Mouse (Mus musculus): ENCODE measurements around the gene Tbc1d14.

Gene Tbc1d14

DNA sequence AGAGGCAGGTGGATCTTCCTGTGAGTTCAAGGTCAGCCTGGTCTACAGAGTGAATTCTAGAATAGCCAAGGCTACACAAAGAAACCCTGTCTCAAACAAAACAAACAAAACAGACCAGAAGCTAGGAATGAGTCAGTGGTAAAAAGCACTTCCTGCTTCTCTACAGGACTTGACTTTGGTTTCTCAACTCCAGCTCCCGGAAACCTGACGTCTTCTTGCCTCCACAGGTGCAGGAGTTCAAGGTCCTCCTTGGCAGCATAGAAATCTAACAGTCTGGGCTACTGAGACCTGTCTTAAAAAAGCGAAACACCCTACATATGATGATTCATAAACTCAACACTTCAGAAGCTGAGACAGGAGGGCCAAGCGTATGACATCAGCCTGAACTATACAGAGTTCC lies 39.2 kb downstream of the Tbc1d14 start:
- DNase-seq (ENCODE audit: low spot score) = no peak

DNA sequence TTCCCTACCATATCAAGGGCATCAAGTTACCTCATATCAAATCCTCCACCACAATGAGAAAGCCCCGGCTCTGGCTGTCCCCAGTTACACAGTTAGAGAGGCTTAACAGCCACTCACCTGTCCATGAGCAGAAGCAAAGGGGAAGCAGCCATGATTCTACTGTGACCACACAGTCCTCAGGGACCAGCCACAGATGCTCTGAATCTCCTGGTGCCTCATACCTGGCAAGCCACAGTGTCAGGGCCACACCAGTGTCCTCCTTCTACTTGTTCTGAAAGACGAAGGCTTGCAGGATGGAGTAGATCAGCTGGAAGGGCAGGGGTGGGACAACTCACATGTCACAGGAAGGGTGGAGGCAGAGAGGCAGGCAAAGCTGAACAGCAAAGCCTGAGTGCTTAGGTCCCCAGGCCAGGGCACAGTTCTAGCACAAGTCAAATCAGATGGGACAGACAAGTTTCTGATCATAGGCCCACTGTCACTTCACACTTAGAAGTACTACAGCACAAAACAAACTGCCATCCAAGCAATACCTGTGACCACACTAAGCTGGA lies 39.9 kb downstream of the Tbc1d14 start:
- DNase-seq (ENCODE audit: low spot score) = no peak

- no peak for DNase-seq (ENCODE audit: low spot score)
These were observed 40.7 kb downstream of the Tbc1d14 start for GRCm38 (mm10) chr5:36552391-36552790.

DNA sequence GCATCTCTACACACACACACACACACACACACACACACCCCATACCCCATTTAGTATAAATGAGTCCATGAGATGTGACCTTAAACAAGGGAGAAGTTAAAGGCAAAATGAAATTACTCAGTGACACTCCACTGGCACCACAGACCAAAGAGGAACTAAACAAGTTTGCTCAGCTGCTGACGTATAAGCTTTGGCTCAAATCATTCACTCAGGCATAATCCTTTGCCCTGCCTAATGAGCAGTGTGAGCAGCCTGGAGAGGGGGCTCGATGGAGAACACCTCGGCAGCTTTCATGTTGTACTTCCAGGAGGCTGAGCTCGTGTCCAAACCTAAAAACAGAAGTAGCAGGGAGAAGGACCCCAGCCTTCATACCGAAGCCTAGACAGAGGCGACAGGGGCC lies 43.8 kb downstream of the Tbc1d14 start:
- DNase-seq (ENCODE audit: low spot score) = no peak

- DNase-seq (ENCODE audit: low spot score) = no peak
These were observed 48.3 kb downstream of the Tbc1d14 start for GRCm38 (mm10) chr5:36544765-36545164.

- no peak for DNase-seq (ENCODE audit: low spot score)
These were observed 52.1 kb downstream of the Tbc1d14 start for GRCm38 (mm10) chr5:36540928-36541327.

GRCm38 (mm10) chr5:36538576-36539187 lies 54.4 kb downstream of the Tbc1d14 start:
- DNase-seq (ENCODE audit: low spot score) = no peak

DNA sequence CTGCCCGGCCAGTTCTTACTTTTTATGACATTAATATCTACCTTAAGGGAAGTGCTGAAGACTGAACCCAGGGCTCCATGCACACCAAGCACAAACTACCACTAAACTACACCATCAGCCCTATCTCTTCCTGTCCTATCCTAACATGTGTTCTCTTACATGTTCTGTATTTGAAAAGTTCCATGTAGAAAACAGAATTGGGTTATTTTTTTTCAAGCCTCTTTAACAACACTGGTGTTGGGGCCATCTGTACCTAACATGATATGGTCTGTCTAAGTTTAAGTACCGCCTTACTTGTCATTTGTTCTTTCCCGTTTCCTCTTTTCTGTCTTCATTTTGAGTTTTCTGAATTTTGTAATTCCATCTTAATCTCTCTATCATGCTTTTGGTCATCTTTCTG lies 56.7 kb downstream of the Tbc1d14 start:
- DNase-seq (ENCODE audit: low spot score) = no peak

- no peak for DNase-seq (ENCODE audit: low spot score)
These were observed 57.5 kb downstream of the Tbc1d14 start for GRCm38 (mm10) chr5:36535438-36536176.

GRCm38 (mm10) chr5:36534455-36535030 lies 58.5 kb downstream of the Tbc1d14 start:
- no peak for DNase-seq (ENCODE audit: low spot score)

- peak; percentile 93 for DNase-seq (ENCODE audit: low spot score)
These were observed 62.8 kb downstream of the Tbc1d14 start for GRCm38 (mm10) chr5:36530129-36530751.

DNA sequence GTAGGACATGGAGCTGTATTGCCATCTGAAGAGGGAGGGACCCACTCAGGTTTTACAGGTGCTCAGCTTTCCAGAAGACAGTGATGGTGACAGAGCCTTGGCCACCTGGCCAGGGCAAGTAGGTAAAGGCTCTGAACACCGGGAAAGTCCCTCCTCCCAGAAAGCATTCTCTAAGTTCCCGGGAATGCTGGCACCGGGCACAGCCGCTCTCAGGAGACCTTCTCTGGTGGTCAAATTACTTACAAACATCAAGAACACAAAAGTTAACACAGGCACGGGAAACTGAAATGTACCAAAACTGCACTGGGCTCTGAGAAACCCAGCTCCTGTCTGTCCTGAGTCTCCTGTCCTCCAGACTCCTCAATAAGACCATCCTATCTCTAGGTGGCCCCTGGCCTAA lies 63.4 kb downstream of the Tbc1d14 start:
- DNase-seq (ENCODE audit: low spot score) = no peak

DNA sequence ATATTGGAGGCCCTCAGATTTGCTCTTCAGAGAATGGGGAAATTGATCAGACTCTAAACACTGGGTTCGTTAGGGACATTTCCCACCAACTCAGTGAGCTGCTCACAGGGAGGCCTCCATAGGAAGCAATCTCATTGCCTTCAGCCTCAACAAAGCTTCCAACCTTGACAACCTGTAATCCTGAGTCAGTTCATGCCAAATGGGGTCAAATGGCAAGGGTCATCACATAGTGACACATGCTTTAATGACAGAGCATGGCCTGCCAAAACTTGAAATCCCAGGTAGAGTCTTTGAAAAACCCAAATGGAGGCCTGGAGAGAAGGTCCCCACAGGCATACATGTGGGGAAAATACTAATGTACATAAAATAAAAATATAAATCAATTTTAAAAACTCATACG lies 66.2 kb downstream of the Tbc1d14 start:
- DNase-seq (ENCODE audit: low spot score) = no peak

DNA sequence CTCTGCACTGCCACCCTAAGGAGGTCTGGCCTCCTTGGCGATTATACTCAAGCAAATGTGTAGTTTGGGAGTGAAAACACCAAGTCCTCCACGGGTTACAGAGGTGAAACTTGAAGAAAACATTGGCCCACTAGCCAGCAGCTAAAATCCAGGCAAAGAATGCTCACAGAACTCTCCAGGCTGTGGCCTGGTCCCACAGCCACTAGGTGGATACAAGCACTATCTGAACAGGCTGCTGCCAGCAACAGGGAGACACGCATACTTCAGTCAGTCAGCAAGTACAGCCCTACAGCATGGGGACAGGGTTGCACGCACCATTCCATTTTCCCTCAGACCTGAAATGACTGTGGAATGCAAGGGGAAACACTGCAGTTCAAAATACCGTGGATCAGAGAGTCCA lies 66.8 kb downstream of the Tbc1d14 start:
- DNase-seq (ENCODE audit: low spot score) = no peak

DNA sequence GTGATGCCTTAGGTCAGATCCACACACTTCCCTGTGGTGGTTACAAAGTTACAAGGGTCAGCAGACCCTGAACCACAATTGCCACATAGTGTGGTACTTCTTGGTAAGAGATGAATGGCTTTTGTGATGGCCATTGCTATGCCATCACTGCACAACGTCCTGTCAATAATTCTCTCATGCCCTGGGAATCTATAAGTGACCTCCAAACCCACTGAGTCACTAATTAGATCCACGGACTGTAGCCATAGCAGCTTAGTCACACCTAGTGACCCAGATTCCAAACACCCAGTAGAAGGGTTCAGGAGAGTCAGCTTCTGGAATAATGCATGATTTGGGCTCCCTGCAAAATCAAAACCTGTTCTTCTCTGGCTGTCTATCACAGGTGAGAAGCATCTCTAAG lies 67.9 kb downstream of the Tbc1d14 start:
- DNase-seq (ENCODE audit: low spot score) = no peak

GRCm38 (mm10) chr5:36523219-36523703 lies 69.8 kb downstream of the Tbc1d14 start:
- DNase-seq (ENCODE audit: low spot score) = no peak

DNA sequence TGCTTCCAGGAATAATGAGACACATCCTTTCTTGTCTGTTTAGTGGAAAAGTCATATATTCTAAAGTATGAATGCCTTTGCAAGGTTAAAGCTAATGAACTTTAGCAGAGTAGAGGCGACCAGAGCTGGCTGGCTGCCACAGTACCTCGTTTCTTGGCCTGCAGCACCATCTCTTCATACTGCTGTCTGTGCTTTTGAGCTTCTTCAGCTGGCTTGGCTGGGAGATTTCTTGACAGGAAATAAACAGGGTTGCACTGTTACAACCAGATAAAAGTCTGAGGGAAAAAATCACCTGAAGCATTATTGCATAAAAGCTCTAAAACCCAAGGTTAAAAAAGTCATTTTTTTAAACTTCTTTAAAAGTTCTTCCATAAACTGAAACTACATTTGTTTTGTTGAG lies 70.3 kb downstream of the Tbc1d14 start:
- DNase-seq (ENCODE audit: low spot score) = no peak

DNA sequence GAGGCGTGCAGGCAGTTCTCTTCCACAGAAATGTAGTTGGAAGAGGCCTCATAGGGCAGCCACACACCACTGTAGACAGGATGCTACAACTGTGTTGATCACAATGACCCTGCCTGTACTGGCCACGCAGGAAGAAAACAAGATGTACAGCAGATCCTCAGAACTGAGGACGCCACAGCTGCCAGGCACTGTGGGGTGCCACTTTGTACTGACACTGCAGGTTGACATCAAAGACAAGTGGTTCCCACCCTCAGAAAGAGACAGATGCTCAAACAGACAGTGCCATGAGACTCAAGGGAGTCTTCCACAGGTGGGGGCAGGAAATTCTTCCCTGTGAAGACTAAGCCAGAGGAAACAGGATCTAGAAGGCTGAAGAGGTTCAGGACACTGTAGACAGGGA lies 73.3 kb downstream of the Tbc1d14 start:
- no peak for DNase-seq (ENCODE audit: low spot score)

- DNase-seq (ENCODE audit: low spot score) = no peak
These were observed 75.5 kb downstream of the Tbc1d14 start for GRCm38 (mm10) chr5:36517596-36517995.

DNA sequence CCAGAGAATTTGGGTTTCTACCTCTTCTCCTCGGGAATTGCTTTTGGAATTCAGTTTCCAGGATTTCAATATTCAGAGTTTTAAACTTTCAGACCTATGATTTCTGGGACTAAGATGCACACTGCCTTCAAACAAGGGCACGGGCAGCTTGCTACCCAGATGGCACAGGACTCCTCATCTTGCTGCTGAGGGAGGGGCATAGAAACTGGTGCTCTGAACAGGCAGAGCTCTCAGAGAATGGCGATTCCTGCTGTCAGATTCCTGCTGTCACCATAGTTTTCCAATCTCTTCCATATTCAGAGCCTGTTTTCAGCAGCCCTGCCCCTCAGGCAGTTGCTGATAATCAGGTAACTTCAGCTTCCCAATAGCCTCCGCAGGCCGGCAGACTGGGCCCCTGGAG lies 77.5 kb downstream of the Tbc1d14 start:
- DNase-seq (ENCODE audit: low spot score) = no peak

GRCm38 (mm10) chr5:36515126-36515525 lies 78.0 kb downstream of the Tbc1d14 start:
- DNase-seq (ENCODE audit: low spot score) = no peak

DNA sequence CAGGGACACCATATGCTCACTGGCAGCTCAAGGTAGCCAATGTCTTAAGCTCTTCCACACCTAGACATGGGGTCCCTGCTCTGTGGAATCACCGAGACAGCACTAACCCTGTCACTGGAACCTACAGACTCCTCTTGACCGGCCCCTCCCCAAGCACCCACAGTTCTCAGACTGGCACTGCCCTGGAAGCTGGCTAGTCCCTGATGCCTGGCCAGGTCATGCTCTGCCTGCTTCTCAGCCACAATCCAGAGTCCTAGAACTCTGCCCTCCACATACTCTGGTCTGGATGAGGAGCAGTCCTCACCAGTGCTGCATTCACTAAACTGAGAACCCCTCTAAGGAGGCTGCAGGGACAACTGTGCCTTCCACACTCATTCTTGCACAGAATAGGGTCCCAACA lies 82.1 kb downstream of the Tbc1d14 start:
- DNase-seq (ENCODE audit: low spot score) = no peak

DNA sequence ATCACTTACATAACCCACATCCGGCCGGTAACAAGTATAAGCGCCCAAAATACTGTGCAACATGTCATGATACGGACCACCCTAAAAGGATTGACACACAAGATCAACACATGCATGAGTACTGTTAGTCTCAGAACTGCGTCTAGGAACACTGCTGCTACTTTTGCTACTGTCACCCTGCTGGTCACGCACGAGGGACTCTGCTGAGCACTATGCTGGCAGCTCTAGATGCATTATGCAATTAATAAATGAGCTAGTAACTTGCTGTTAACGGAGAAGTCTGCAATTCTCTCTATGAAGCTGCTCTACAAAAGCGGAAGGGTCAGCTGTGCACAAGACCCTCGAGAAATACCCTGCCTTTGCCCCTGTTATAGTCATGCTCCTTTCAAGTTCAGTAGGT lies 84.7 kb downstream of the Tbc1d14 start:
- no peak for DNase-seq (ENCODE audit: low spot score)

All from ovary, adult 18-20 months (tissue).